In genomic region chr11:104663878-104664261, GRCm38 (mm10) we compare ENCODE assay signal across 24 mouse cellular contexts. TPM values are rescaled to one million over a fixed set of nuclear protein-coding genes. Genes with fewer than 3 reads are reported as not detected.
DNase-seq lines count a peak whose midpoint lies in the region; ATAC-seq lines count a peak whose summit lies in the region.
"Had no signal": no experiment of that assay in that cellular context is flagged by ENCODE, and none has a peak within 500 bp of the region (broad histone marks: within the 10 kb centered on the region; RNA-seq: fewer than 3 reads in every experiment).

No protein-coding gene starts in this region.

- H3K36me3 ChIP-seq in embryonic facial prominence, embryonic 15.5 days, result no peaks in the 10 kb centered on the region
- H3K36me3 ChIP-seq in splenic B cell, adult 2 months (ENCODE audit: control insufficient read depth, insufficient read depth, low read length, poor library complexity, severe bottlenecking), result no peaks in the 10 kb centered on the region; the same call in 1 of the 2 replicates
- H3K36me3 ChIP-seq: embryonic facial prominence, embryonic 12.5 days; heart, embryonic 15.5 days; limb, embryonic 13.5 days; midbrain, embryonic 13.5 days had no signal

- WGBS in embryonic facial prominence, embryonic 15.5 days, result 69% methylated on average over 3 of the region's 3 CpGs

- H3K4me2 ChIP-seq in embryonic facial prominence, embryonic 15.5 days (replicated peaks), result no peak overlapping the region
- H3K4me2 ChIP-seq: embryonic facial prominence, embryonic 12.5 days; heart, embryonic 15.5 days; hindbrain, embryonic 14.5 days; limb, embryonic 13.5 days; liver, embryonic 12.5 days; midbrain, embryonic 13.5 days had no signal

- H3K27ac ChIP-seq in embryonic facial prominence, embryonic 15.5 days (replicated peaks), result no peak overlapping the region
- H3K27ac ChIP-seq: embryonic facial prominence, embryonic 12.5 days; heart, embryonic 15.5 days; hindbrain, embryonic 14.5 days; layer of hippocampus, adult 2 months; limb, embryonic 13.5 days; liver, embryonic 12.5 days; midbrain, embryonic 13.5 days had no signal

- intact Hi-C loops in left cerebral cortex, postnatal 25 days (cut with DNase I), result no loop called here

- ATAC-seq in embryonic facial prominence, embryonic 15.5 days (ENCODE audit: insufficient number of reproducible peaks, low FRiP score, low TSS enrichment, low read depth), result 0 out of 2 replicates have a peak, but pooled peaks have one; percentile 22
- ATAC-seq: forebrain, embryonic 14.5 days; liver, embryonic 12.5 days; midbrain, embryonic 13.5 days; Patski had no signal

- peak; percentile 66 for DNase-seq in thymus, postnatal 0 days (ENCODE audit: low spot score)
- no peak for DNase-seq in thymus, postnatal 25 days
- DNase-seq in CD8-positive naive resting alpha-beta T cell, adult 2 months (ENCODE audit: low read depth in 2 of 2, low spot score in 2 of 2), result peak; percentile 54 to 64
- DNase-seq in splenic B cell, adult 2 months (ENCODE audit: low read depth, low spot score), result peak; percentile 26
- DNase-seq in adrenal gland, postnatal 4 days (ENCODE audit: low spot score in 2 of 2), result no peak
- no peak for DNase-seq in left cerebral cortex, postnatal 25 days (ENCODE audit: low spot score in 2 of 2)
- DNase-seq: cerebellum, adult 11-12 months; cerebellum, postnatal 10 days; gastrocnemius, postnatal 14 days; heart, postnatal 4 days; lung, adult 18-20 months; lung, postnatal 10 days had no signal

- H3K9me3 ChIP-seq in embryonic facial prominence, embryonic 15.5 days (replicated peaks), result 0 out of 2 replicates have a peak, but pooled peaks cover 4% of the 10 kb centered on the region
- H3K9me3 ChIP-seq: embryonic facial prominence, embryonic 12.5 days; heart, embryonic 15.5 days; midbrain, embryonic 13.5 days had no signal

- H3K27me3 ChIP-seq in embryonic facial prominence, embryonic 15.5 days, result no peaks in the 10 kb centered on the region
- H3K27me3 ChIP-seq in splenic B cell, adult 2 months (ENCODE audit: control insufficient read depth, insufficient read depth, low read length, poor library complexity, severe bottlenecking), result no peaks in the 10 kb centered on the region
- H3K27me3 ChIP-seq: embryonic facial prominence, embryonic 12.5 days; heart, embryonic 15.5 days; limb, embryonic 13.5 days; liver, embryonic 12.5 days; midbrain, embryonic 13.5 days; Patski had no signal

- H3K4me1 ChIP-seq in embryonic facial prominence, embryonic 15.5 days, result peaks cover 7% of the 10 kb centered on the region
- H3K4me1 ChIP-seq: embryonic facial prominence, embryonic 12.5 days; limb, embryonic 13.5 days; midbrain, embryonic 13.5 days had no signal

- H3K9ac ChIP-seq in embryonic facial prominence, embryonic 15.5 days, result no peak overlapping the region
- H3K9ac ChIP-seq: embryonic facial prominence, embryonic 12.5 days; heart, embryonic 15.5 days; hindbrain, embryonic 14.5 days; limb, embryonic 13.5 days; liver, embryonic 12.5 days; midbrain, embryonic 13.5 days had no signal

- no peak overlapping the region for H3K4me3 ChIP-seq in embryonic facial prominence, embryonic 15.5 days (replicated peaks)
- H3K4me3 ChIP-seq: embryonic facial prominence, embryonic 12.5 days; heart, embryonic 15.5 days; layer of hippocampus, adult 2 months; limb, embryonic 13.5 days; liver, embryonic 12.5 days; midbrain, embryonic 13.5 days had no signal

RNA-seq across cellular contexts. Expression of gene Gm11639, which starts 21.6 kb away (rescaled TPM):
- polyA plus RNA-seq in thymus, postnatal 0 days (2015; fragmentation: Nextera tagmentation; extraction: Ambion mirVana), result 0.03 TPM in 2 replicates
- 0.01 TPM in 2 replicates for polyA plus RNA-seq in embryonic facial prominence, embryonic 15.5 days (2015; fragmentation: Nextera tagmentation; extraction: Ambion mirVana)
- under 1 TPM; 0.06 to 0.11 TPM for total RNA-seq in adrenal gland, postnatal 4 days (2021)
- total RNA-seq in left cerebral cortex, postnatal 25 days (2021), result 1 to 10 TPM in 1 of 2 experiments, under 1 TPM in 1; 0.80 to 1.1 TPM
- polyA plus RNA-seq: adrenal gland, adult 2 months; C2C12; forebrain, embryonic 14.5 days; limb, embryonic 13.5 days; midbrain, embryonic 13.5 days had no signal

RNA-seq across cellular contexts. Expression of gene Itgb3, which starts 56.1 kb away (rescaled TPM):
- polyA plus RNA-seq in thymus, postnatal 0 days (2015; fragmentation: Nextera tagmentation; extraction: Ambion mirVana), result 2.8 TPM in 2 replicates
- polyA plus RNA-seq in embryonic facial prominence, embryonic 15.5 days (2015; fragmentation: Nextera tagmentation; extraction: Ambion mirVana), result 5.2 TPM in 2 replicates
- 10 to 100 TPM; 12.9 to 16.6 TPM for total RNA-seq in adrenal gland, postnatal 4 days (2021)
- total RNA-seq in left cerebral cortex, postnatal 25 days (2021), result 1 to 10 TPM; 2.8 to 3.1 TPM

Comparison
In these comparisons a context has a peak if more than half of its experiments do, and no peak if none do; other contexts are left out.
1. DNase-seq: peak in thymus, postnatal 0 days (single experiment), CD8-positive naive resting alpha-beta T cell, adult 2 months (2 of 2) and splenic B cell, adult 2 months (single experiment); none in thymus, postnatal 25 days (single experiment), adrenal gland, postnatal 4 days (0 of 2) and left cerebral cortex, postnatal 25 days (0 of 2).